Mouse (Mus musculus) CD4-positive, CD25-positive, alpha-beta regulatory T cell, adult 4 months (primary cell): ENCODE measurements around the gene Ckap5. TPM values are rescaled to one million over a fixed set of nuclear protein-coding genes. Genes with fewer than 3 reads are reported as not detected.
"Not testable (repeated sequence)": the region's sequence is repeated elsewhere in the genome, so short reads cannot be mapped to it uniquely, and the experiment has no call there.

Experiments
- ATAC-seq: one replicate; pipeline ENCODE4 v1.8.0; 2017
- polyA plus RNA-seq, 2 experiments: library from polyadenylated mRNA; unstranded; fragments of 100-300 nt; shearing (Covaris generic); gene quantifications; one replicate each; pipeline ENCODE4 v1.2.1; 2017

The Ckap5 gene
- polyA plus RNA-seq, result 10 to 100 TPM; 44.5 to 62.8 TPM

DNA sequence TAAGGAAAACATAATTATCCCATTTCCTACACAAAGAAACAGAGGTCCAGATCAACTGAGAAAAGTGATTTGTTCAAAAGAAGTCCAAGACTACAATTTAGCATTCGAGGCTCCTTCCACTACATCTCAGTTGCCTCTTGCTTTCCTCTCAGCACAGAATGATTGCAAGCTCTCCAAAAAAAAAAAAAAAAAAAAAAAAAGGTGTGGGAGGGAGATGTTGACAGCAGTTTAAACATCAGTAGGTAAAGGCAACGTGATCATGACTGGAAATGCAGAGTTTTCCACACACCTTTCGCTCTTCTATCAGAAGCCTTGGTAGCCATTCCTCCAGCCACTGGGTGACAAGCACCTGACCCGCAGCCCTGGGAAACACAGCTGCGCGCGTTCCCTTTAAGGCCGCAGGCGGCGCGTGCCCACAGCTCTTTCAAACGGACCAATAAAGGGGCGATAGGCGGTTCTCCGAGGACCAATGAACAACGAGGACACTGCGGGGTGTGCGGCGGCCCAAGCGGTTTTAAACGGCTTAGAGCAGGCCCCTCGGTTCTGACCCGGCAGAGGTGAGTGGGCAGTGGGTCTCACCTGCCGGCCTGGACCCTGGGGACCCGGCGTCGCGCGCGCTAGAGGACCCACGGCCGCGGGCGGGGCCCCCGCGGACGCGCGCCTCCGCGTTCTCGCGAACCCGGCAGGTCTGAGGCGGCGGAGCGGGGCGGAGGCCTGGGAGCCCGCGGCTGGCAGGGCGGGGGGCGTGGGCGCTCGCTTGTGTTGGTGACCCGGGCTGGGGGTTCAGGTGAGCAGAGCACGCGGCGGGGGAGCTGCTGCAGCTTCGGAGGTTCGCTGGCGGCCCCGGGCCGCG lies at the start of gene Ckap5:
Ckap5 (plus strand) TSS at position 469 of the 853 bp plus-strand sequence.
- ATAC-seq, result peak; percentile 98

DNA sequence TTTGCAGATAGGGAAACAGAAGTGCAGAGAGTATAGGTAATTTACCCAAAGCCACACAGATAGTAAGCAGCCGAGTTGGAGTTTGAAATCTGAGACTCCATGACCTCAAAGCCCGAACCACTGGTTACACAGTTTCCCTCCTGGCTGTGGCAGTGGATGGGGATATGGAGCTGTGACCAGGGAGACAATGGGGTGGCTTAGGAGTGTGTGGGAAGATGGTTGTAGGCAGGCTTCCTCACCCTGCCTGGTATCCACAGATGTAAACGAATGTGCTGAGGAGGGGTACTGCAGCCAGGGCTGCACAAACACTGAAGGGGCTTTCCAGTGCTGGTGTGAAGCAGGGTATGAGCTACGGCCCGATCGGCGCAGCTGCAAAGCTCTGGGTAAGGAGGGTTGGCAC lies 49.7 kb upstream of the Ckap5 start:
- ATAC-seq, result no peak

DNA sequence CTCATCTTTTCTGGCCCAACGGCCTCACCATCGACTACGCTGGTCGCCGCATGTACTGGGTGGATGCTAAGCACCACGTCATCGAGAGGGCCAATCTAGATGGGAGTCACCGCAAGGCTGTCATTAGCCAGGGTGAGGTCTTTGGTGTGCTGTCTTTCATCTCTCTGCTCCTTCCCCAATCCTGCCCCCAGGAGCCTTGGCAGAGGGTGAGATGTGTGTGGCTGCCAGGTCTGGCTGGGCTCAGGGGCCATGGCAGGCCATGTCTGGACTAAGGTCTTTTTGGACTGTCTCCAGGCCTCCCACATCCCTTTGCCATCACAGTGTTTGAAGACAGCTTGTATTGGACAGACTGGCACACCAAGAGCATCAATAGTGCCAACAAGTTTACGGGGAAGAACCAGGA lies 46.2 kb upstream of the Ckap5 start:
- no peak for ATAC-seq

DNA sequence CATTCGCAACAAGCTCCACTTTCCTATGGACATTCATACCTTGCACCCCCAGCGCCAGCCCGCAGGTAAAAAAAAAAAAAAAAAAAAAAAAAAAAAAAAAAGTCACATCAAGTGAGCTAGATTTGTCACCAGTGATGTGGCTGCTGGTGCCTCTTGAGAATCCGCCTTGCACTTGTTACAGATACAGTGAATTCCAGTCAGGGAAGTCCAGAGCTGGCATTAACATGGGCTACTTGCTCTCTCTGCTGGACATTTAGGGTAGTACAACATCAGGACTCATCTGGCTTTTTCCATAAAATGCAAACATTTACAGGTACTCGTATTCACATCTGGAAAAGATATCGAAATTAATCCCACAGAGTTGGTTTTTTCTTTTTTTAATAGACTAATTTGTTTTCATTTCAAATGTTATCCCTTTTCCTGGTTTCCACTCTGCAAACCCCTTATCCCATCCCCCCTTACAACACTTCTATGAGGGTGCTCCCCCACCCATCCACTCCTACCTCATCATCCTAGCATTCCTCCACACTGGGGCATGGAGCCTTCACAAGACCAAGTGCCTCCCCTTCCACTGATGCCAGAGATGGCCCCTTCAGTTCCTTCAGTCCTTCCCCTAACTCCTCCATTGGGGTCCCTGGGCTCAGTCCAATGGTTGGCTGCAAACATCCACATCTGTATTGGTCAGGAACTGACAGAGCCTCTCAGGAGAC lies 45.6 kb upstream of the Ckap5 start:
- ATAC-seq, result no peak

DNA sequence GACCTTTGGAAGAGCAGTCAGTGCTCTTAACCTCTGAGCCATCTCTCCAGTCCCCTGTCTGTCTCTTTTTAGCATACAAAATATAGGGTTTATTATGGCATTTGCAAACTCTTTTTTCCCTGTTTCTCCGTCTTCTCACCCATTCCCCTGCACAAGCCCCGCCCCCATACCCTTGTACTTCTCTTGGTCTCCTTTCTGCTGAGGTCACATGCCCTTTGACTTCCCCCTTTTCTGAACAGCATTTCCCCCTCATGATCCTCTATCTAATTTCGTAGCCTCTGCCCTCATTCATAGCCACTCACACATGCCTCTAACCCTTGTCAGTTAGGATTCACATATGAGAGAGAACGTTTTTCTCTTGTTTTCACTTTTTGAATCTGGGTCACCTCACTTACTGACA lies 41.9 kb upstream of the Ckap5 start:
- ATAC-seq, result no peak

DNA sequence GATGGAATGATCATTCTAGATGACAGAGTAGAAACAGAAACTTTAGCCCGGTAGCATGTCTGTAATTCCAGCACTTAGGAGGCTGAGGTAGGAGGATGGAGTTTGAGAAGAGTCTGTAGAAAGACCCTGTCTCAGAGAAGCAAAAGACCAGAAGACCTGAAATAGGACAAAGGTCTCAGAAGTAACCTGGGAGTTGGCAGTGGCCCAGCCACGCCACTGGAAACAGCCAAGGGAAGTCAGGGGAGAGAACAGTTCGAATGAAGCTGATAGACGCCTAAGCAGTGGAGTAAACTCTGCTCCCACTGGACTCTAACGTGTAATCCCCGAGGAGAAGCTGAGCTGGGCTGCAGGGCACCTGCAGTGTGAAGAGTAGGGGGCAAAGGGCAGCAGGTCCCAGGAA lies 41.3 kb upstream of the Ckap5 start:
- ATAC-seq, result no peak

DNA sequence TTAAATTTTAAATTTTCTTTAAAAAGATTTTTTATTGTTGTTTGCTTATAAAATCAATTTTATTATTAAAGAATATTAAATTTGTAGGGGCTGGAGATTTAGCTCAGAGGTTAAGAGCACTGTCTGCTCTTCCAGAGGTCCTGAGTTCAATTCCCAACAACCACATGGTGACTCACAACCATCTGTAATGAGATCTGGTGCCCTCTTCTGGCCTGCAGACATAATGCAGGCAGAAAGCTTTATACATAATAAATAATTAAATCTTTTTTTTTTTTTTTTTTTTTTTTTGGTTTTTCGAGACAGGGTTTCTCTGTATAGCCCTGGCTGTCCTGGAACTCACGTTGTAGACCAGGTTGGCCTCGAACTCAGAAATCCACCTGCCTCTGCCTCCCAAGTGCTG lies 39.3 kb upstream of the Ckap5 start:
- not testable (repeated sequence) for ATAC-seq

DNA sequence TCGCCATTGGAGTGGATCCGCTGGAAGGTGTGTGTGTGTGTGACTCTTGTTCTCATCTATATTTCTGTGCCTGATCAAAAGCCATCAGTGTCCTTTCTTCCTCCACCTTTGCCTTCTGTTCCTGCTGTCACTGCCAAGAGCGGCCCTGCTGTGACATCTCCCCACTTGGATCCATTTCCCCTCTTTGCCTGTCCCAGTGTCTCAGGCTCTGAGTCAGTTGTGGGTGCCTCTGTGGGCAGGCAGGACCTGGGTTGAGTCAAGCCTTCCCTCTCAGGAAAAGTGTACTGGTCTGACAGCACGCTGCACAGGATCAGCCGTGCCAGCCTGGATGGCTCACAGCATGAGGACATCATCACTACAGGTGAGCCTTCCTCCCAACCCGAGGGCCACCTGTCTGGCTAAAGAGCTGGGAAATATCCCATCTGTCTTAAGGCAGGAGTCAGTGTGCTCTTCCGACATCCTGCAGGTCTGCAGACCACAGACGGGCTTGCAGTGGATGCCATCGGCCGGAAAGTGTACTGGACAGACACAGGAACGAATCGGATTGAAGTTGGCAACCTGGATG lies 34.4 kb upstream of the Ckap5 start:
- ATAC-seq, result no peak

DNA sequence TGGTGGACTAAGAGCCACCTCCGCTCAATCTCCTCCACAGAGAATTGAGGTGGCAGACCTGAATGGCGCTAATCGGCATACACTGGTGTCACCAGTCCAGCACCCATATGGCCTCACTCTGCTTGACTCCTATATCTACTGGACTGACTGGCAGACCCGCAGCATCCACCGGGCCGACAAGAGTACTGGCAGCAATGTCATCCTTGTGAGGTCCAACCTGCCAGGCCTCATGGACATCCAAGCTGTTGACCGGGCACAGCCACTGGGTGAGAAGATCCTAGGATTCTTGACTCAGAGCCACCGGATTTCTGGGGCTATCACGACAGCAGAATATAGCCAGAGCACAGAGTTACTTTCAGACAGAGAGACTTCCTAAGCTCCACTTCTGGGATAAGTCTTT lies 32.6 kb upstream of the Ckap5 start:
- no peak for ATAC-seq

DNA sequence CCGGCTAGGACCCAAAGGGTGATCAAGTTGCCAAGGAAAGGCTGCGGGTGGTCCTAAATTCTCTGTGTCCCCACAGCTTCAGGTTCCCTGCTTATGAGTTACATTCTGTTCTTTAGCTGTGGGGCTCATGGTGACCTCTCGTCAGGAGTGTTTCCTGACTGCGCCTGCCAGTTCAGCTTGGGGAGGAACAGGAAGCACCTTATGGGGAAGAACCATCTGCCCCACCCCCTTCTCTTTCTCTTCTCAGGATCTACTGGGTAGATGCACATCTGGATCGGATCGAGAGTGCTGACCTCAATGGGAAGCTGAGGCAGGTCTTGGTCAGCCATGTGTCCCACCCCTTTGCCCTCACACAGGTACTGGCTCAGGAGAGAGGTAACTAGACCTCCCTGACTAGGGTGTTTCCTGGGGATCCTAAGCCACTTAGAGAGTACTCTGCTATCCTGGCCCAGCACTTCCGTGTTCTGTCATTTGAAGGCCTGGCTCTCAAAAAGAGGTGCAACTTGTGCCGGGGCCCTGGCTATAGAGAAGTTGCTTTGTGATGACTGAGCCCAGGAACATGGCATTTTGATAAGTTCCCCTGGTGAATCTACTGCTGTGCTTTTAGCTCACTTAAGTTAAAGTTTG lies 28.4 kb upstream of the Ckap5 start:
- peak; percentile 58 for ATAC-seq

DNA sequence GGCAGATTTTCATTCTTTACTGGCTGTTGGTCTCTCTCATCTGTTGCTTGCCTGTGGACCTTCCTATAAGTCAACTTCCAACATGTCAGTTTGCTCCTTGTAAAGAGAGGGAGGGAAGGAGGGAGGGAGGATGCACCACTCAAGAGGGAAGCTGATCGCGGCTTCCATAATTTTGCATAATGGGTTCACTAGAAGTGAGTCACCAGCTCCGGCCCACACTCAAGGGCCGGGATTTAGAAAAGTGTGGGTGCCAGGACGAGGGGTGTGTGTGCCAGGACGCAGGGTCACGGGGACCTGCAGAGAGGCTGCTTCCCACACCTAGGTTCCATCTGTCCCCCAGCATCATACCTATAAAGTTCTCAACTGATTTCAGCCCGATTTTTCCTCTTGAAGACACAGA lies 18.5 kb upstream of the Ckap5 start:
- no peak for ATAC-seq

DNA sequence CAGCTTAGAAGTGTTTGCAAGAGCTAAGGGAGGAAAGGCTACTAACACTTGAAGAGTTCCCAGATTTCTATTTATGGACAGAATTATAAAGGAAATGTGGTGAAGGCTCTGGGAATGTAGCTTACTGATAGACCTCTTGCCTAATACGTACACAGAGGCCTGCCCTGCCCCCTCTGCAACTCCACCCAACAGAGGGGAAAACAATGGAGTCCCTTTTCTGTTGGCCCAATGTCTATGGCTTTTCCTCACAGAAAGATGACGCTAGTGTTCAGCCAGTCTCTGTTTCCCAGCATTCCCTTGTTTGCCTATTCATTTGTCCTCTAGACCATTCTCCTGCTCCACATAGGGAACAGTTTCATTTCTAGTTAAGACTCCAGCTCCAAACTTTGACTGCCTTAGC lies 9.4 kb upstream of the Ckap5 start:
- no peak for ATAC-seq

DNA sequence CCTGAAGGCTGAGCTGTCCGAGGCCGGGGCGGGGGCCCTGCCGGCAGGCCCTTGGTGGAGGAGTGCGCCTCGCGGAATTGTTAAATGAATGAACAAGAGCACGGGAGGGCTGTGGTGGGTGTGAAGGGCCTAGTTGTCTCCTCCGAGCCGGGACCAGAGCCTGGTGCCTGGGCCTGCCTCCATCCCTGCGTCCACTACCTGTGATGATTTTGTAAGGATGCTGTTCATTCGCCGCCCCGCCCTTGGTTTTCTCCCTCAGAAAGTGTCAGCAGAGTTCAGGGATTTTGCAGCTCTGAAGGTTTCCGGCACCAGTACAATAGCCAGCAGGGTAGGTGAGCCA lies 555 bp downstream of the Ckap5 start:
- peak; percentile 28 for ATAC-seq

DNA sequence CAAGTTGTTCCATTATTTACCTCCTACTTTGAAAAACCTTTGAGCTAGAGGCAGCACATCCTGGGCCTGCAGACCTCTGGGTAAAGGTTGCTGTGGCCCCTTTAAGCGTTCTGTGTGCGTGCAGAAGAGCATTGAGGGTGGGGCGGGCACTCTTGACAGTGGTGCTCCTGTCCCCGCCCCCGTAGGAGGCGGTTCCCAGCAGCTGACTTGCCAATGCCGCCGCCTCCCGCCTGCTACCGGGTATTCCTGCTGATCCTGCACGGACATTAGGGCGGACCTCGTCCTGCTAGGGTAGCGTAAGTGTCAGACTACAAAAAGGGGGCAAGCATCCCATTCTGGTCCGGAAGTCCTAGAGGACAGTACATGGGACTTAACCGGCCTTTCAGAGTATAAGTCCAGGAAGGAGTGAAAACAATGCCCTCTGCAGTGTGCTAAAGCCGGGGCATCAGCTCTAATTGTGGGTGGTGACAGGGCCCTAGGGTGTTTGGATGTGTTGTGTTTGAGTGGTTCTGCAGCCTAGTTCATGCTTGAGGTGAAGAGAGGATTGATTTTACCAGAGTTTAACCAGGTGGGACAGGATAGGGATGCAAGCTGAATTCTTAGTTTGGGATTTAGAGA lies 11.1 kb downstream of the Ckap5 start:
- peak; percentile 100 for ATAC-seq

DNA sequence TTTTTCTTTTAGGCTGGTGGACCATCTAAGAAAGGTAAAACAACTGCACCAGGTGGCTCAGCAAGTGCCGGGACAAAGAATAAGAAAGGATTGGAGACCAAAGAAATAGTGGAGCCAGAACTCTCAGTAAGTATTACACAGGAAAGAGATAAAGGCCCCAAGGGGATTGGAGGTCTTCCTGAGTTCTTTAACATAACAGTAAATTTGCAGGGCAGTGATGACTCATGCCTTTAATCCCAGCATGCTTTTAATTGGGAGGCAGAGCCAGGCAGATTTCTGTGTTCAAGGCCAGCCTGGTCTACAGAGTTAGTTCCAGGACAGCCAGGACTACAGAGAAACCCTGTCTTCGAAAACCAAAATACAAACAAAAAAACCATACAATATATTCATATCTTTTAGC lies 41.6 kb downstream of the Ckap5 start:
- ATAC-seq, result no peak

DNA sequence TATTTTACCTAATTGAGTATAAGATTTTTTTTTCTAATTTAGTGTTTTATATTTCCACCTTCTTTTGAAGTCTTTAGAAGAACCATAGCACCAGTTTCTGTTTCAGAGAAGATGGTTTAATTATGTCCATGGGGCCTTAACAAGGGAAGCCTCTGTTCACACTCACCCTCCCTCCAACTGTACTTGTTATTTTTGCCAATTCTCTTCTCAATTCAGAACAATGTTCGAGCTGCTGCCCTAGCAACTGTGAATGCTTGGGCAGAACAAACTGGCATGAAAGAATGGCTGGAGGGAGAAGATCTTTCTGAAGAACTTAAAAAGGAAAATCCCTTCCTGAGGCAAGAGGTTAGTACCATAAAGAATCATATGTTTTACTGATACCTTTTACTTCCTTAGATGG lies 54.3 kb downstream of the Ckap5 start:
- ATAC-seq, result no peak

DNA sequence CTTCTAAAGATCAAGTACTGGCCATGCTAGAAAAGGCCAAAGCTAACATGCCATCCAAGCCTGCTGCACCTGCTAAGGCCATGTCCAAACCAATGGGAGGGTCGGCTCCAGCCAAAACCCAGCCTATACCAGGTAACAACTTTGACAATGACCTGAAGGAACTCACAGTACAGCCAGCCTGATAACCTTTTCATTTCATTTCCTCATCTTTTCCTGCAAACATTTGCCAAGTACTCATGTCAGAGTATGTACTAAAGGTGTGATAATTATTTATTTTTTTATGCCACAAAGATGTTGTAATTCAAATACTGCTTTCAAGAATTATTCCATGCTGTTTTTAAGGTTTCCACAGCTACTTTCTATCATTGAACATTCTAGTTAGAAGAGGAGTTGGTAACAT lies 59.7 kb downstream of the Ckap5 start:
- ATAC-seq, result no peak

DNA sequence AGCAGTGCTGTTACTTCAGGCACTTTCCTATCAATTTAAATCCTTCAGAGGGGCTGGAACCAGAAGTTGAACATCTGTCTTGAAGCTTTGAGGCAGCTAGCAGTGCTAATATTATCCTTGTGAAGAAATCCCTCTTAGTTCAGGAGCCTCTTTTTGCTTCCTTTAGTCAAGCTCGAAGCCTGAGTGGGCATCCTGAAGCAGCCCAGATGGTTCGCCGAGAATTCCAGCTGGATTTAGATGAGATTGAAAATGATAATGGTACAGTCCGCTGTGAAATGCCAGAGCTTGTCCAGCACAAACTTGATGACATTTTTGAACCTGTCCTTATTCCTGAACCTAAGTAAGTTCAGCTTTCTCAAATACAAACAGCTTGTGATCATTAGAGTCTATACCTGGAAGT lies 73.9 kb downstream of the Ckap5 start:
- no peak for ATAC-seq

DNA sequence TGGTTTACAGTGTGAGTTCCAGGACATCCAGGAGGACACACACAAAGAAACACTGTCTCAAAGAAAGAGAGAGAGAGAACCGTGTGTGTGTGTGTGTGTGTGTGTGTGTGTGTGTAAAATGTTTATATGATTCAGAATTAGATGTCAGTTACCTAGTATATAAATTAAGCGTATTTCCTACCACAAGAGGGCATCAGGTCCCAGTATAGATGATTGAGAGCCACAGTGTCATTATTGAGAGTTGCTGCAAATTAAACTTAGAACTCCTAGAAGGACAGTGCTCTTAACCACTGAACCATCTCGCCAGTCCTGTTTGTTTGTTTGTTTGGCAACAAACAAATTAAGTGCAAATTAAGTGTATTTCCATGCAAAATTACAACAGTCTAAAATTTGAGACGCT lies 75.8 kb downstream of the Ckap5 start:
- ATAC-seq, result no peak

DNA sequence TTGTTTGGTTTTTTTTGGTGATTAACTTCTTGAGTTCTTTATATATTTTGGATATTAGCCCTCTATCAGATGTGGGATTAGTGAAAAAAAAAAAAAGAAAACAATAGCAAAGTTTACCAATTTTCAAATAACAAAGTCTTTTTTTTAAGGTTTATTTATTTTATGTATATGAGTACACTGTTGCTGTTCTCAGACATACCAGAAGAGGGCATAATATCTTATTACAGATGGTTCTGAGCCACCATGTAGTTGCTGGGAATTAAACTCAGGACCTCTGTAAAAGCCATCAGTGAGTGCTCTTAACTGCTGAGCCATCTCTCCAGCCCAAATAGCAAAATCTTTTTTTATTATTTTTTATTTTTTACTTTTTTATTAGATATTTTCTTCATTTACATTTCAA lies 82.8 kb downstream of the Ckap5 start:
- not testable (repeated sequence) for ATAC-seq

DNA sequence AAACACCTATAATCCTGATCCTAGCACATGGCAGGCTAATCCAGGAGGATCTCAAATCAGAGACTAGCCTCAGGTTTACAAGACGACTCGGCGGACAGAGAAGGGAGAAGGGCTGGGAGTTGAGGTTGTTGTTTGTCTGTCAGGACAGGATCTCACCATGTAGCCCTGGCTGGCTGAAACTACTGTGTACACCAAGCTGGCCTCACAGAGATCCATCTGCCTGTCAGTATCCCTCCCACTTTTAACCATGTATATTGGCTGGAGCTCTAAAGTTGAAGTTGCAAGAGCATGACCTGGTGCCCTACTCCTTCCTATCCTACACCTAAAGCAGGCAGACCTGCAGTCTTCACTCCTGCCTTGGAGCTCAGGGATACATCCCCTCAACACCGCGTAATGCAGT lies 95.8 kb downstream of the Ckap5 start:
- ATAC-seq, result no peak

DNA sequence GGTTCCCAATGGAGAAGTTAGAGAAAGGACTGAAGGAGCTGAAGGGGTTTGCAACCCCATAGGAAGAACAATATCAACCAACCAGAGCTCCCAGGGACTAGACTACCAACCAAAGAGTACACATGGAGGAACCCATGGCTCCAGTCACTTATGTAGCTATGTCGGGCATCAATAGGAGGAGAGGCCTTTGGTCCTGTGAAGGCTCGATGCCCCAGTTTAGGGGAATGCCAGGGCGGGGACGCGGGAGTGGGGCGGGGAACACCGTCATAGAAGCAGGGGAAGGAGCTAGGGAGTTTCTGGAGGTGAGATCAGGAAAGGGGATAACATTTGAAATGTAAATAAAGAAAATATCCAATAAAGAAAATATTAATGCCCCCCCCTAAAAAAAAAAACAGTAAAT lies 96.8 kb downstream of the Ckap5 start:
- not testable (repeated sequence) for ATAC-seq

DNA sequence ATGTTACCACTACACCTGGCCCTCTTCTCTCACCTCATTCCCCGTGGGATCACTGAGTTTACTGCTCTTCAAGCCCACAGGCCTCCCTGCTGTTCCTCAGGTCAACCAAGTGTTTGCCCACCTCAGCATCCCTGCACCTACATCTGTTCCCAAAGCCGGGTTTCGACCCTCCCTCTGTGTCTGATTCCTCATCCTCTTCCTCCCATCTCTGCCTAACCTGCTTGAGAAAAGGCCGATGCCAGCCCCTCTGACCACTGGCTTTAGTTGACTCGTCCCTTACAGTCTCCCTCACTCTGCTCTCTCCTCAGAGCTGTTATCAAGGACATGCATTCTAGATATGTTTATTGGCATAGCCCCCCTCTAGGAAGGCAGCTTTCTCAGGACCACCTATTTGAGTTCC lies 100.9 kb downstream of the Ckap5 start:
- no peak for ATAC-seq
